Mouse (Mus musculus): ENCODE results near the gene Syncrip.

DNA sequence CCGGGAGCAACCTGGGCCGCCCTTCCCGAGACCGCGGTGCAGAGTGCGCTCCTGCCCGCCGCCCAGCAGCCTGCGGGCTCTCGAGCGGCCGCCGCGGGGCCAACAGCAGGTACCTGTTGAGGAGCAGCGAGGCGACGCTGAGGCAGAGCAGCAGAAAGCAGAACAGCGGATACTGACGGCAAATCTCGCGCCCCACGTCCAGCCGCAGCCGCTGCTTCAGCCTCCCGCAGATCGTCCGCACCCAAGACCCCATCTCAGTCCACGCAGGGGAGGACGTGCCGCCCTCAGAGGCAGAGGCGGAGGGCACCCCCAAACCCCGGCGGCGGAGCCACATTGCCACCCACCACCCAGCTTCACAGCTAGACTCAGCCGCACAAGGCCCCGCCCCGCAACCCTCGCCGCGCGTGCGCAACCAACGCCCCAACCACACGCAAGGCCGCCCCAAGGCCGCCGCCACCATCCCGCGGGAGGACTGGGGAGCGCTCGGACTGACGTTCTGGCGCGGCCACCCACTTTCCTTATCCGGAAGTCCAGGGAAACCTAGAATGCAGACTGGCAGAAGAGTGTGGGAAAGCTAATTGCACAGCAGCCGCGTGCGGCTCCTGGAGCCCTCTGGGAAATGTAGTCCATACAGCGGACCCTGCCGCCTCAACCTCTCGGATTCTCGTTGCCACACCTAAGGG, 43.7 kb downstream of the Syncrip start, which contains the start of gene Snx14:
- no peak for TF ChIP-seq CTCF (IDR thresholded peaks at IDR 0.05; ENCODE audit: borderline replicate concordance, insufficient read depth, low read depth, low read length)
- peak; percentile 79 for TF ChIP-seq POLR2A (IDR thresholded peaks at IDR 0.05; ENCODE audit: borderline replicate concordance, insufficient read depth, low read length)

Data from cerebellum, adult 2 months (tissue).